Mouse (Mus musculus) brain, embryonic 14.5 days (tissue): ENCODE data around the gene Aip.

Experiments
- CTCF ChIP-seq: fragments of 200-500 bp; IDR thresholded peaks from 2 replicates; pipeline ENCODE4 v1.5.1; 2012; ENCODE audit warnings: inconsistent platforms, mild to moderate bottlenecking, moderate library complexity, borderline replicate concordance; ENCODE audit not compliant: insufficient read depth, insufficient read length; ENCODE audit errors: extremely low read depth
- POLR2A ChIP-seq: fragments of 200-500 bp; IDR thresholded peaks from 2 replicates; pipeline ENCODE4 v1.6.1; 2012; ENCODE audit warnings: mild to moderate bottlenecking, inconsistent platforms, borderline replicate concordance; ENCODE audit not compliant: poor library complexity, insufficient read depth, insufficient read length, severe bottlenecking; ENCODE audit errors: extremely low read depth

GRCm38 (mm10) chr19:4112063-4112960 is 13.3 kb downstream of the Aip start:
- no peak for TF ChIP-seq POLR2A
- no peak for TF ChIP-seq CTCF
